Mouse (Mus musculus) left cerebral cortex, adult 8-10 months (tissue): ENCODE results near the gene Lrrc73. TPM values are rescaled to one million over a fixed set of nuclear protein-coding genes. Genes with fewer than 3 reads are reported as not detected.

Experiments
- DNase-seq, 2 experiments: peaks; one replicate each; pipeline ENCODE4 v3.0.0; 2022; ENCODE audit warnings: low spot score in 2 of 2
- microRNA-seq, 2 experiments: library from miRNA; unstranded; fragments of <30 nt; microRNA quantifications; one replicate each; pipeline ENCODE4 v1.2.0; 2022
- total RNA-seq, 4 experiments: library from RNA; stranded (reverse); gene quantifications; 2 replicates each; pipeline ENCODE4 v1.2.4; 2022

Lrrc73 gene
- total RNA-seq, 4 experiments from 2014 or later, result 50.2 to 55.0 (median 53.3) TPM

DNA sequence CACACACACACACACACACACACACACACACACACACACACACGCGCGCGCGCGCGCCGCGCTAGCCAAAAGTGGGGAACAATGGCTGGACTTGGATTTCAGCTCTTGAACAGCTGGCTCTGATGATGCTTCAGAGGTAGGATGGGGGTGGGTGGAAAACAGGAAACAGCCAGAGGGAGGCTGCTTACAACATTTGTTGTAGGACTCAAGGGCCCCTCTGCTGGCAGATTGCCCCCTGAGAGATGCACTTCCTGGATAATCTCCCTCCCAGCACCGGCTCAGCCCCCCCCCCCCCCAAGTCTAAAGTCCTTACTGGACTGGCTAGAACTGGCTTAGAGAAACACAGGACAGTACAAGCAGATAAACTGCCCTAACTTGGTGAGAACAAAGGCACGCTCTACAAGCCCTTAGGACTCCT lies 34.4 kb downstream of the Lrrc73 start:
- no peak for DNase-seq

DNA sequence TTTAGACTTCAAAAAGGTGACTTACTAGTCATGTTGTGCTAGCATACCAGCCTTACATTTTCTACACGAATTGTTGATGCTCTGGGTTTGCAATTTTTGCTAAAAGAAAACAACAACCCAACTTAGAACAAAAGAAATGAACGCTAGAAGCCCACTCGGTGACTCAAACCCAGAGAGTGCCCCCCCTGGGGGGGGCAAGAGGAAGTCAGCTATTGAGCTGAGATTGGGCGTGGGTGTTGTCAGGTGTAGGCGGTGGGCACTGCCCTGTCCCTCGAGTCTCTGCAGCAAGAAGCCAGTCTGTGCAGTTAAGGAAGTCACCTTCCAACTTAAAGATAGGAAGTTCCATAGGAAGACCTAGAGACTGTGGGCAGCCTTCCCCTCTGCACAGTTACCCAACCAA lies 43.3 kb downstream of the Lrrc73 start:
- no peak for DNase-seq

DNA sequence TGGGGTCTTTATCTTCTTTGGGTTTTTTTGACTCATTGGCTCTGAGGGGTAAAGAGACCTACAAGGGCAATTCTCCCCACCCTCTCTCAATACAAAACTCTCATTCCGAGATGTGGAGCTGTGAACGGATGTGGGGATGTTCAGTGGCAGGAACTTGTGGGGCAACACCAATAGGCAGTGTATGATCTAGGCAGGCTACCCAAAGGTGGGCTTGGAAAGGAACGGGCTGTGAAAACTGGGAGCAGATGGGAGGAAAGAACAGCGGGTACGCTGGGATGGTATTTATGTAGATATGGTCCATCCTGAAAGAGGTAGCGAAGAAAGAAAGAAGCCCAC lies 43.7 kb downstream of the Lrrc73 start:
- no peak for DNase-seq

DNA sequence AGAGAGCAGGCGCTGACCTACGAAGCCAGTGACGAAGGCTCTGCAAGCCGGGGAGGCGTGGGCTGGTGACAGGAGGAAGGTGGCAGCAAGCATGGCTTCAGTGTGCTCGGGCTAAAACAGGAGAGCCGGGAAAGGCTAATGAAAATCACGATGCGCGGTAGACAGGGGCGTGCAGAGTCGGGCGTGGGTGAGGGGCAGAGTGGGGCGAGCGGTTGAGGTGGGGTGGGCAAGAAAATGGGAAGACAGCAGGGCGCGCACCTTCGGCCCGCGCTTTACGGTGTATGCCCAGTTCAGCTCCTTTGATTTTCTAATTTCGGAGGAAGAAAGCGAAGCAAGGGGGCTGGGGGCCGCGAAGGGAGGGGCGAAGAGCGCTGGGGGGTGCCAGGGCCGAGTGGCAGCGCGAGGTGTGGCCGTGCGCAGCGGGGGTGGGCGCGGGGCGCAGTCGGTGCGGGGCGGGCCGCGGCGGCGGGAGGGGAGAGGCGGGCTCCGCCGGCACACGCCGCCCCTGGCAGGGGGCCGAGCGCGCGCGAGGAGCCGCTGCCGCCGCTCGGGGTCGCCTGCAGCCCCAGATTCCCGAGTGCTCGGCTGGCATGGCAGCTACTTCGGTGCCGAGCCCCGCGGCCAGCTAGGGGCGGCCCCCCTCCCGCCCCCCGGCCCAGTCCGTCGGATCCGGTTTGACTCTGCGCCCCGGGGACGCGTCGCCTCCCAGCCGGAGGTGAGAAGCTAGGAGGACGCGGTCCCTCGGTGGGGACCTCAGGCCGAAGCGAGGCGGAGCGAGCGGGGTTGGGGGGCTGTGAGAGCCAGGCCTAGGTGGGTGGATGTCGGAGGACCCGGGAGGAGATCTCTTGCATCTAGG lies 44.3 kb downstream of the Lrrc73 start, which contains the start of gene Dlk2:
Gene Dlk2, plus strand, starts transcription at position 58 of the 856 bp plus-strand sequence.
- DNase-seq, result peak in 1 of 2 experiments; percentile 65

DNA sequence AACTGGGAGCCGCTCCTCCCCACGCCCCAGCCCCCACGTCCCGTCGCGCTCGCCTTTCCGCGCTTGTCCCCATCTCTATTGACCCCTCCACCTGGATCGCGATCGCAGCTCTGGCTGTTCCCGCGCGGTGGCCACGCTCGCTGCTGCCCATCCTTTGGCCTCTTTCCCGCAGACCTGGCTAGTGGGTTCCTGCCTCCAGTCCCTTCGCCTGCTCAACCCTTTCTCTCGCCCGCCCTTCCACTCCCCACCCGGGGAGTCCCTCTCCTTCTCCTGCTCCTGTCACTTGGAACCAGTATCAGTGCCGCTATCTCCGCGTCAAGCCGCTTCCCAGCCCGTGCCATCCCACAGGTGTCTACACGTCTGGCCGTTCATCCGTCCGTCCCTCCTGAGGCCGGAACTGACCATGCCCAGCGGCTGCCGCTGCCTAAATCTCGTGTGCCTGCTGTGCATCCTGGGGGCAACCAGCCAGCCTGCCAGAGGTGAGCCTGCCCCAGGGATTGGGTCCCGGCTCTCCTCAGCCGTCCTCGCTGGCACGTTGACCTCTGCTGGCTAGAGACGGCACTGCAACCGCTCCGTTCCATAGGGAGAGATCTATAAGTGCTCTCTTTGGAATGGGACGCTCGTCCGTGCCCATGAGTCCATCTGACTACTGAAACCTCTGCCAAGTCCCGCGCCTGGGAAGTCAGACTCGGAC lies 45.0 kb downstream of the Lrrc73 start:
- DNase-seq, result peak; percentile 75 to 93

DNA sequence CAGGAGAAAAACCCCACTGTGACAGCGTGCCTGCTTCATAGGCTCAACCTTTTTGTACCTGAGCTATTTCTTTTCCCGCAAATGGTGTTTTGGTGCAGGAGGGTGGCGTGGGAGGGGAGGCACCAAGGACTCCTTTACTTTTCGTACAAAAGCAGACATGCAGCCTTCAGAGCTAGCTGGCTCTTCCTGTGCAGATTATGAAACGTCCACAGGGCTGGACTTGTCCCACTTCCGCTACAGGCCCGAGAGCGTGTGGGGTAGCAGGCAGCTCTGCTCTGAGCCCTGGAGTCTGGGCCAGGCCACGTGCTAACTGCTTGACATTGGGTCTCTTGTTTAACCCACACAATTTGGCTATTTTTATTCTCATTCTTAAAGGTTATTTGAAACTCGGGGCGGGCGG lies 48.6 kb downstream of the Lrrc73 start:
- DNase-seq, result peak in 1 of 2 experiments; percentile 43

DNA sequence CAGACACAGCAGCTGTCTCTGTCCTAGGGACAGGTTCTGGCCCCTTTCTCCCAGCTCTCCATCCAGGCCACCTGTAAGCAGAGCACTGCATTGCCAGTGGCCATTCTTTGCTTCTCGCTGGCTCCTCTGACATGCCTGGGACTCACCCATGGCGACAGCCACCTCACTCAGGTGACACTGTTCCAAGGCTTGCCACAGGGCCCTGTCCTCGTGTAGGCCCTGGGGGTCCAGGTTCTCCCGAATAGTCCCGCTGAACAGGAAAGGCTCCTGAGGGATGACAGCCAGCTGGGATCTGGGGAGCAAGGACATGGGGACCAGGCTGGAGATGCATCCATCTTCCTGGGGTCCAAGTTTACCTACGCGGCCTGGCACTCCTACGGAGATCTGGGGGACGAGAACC lies 50.9 kb downstream of the Lrrc73 start:
- no peak for DNase-seq

Small RNA genes within 50 kb of the gene (microRNA-seq; reads per million reads assigned to microRNA genes)
- 0 to 0.88 reads per million in 2 experiments for gene Mir693

Other genes starting within 250 kb of the Lrrc73 start
- 10 to 100 TPM; 77.1 to 81.3 (median 79.9) TPM for gene Vegfa, start 221.2 kb upstream of the Lrrc73 start, total RNA-seq
- gene Mrps18a, start 142.5 kb upstream of the Lrrc73 start, total RNA-seq, result 10 to 100 TPM; 85.2 to 92.1 (median 89.0) TPM
- gene Rsph9, start 109.3 kb upstream of the Lrrc73 start, total RNA-seq, result 10 to 100 TPM; 17.8 to 21.3 (median 19.5) TPM
- gene Mad2l1bp, start 100.0 kb upstream of the Lrrc73 start, total RNA-seq, result 10 to 100 TPM; 13.0 to 15.8 (median 14.3) TPM
- 100 to 1,000 TPM in 3 of 4 experiments, 10 to 100 TPM in 1; 93.8 to 107 (median 103) TPM for gene Gtpbp2, start 92.5 kb upstream of the Lrrc73 start, total RNA-seq
- 1 to 10 TPM; 5.3 to 7.8 (median 6.8) TPM for gene Polh, start 50.9 kb upstream of the Lrrc73 start, total RNA-seq
- 10 to 100 TPM; 38.3 to 42.7 (median 41.8) TPM for gene Xpo5, start 50.7 kb upstream of the Lrrc73 start, total RNA-seq
- gene Polr1c, start 5.5 kb upstream of the Lrrc73 start, total RNA-seq, result 10 to 100 TPM; 35.4 to 42.3 (median 40.2) TPM
- 10 to 100 TPM; 72.8 to 90.6 (median 79.7) TPM for gene Yipf3, start 5.5 kb upstream of the Lrrc73 start, total RNA-seq
- 10 to 100 TPM; 37.5 to 43.9 (median 42.3) TPM for gene Tjap1, start 29.5 kb downstream of the Lrrc73 start, total RNA-seq
- gene Dlk2, start 43.9 kb downstream of the Lrrc73 start, total RNA-seq, result 10 to 100 TPM; 43.9 to 52.8 (median 50.2) TPM
- 10 to 100 TPM in 2 of 4 experiments, 1 to 10 TPM in 2; 8.8 to 12.0 (median 10.4) TPM for gene Abcc10, start 74.8 kb downstream of the Lrrc73 start, total RNA-seq
- gene Zfp318, start 130.2 kb downstream of the Lrrc73 start, total RNA-seq, result 10 to 100 TPM; 56.7 to 67.4 (median 63.1) TPM
- 1 to 10 TPM; 2.0 to 3.0 (median 2.5) TPM for gene Crip3, start 175.4 kb downstream of the Lrrc73 start, total RNA-seq
- under 1 TPM; 0.53 to 0.78 (median 0.66) TPM for gene Slc22a7, start 184.9 kb downstream of the Lrrc73 start, total RNA-seq
- 100 to 1,000 TPM; 110 to 125 (median 119) TPM for gene Ttbk1, start 234.1 kb downstream of the Lrrc73 start, total RNA-seq
- 1 to 10 TPM; 3.0 to 5.4 (median 4.8) TPM for gene Dnph1, start 243.2 kb downstream of the Lrrc73 start, total RNA-seq